Mouse (Mus musculus) erythroid progenitor cell, adult 5-6 weeks (primary cell): Measurements from ENCODE around the gene Zfp664. TPM values are rescaled to one million over a fixed set of nuclear protein-coding genes. Genes with fewer than 3 reads are reported as not detected.

ENCODE experiments used
- total RNA-seq, 2 experiments: library from RNA; stranded (forward) in 1 of 2; stranded (reverse) in 1 of 2; fragments of 150-400 nt in 1 of 2; fragments of 186-747, 209-891 nt in 1 of 2; gene quantifications; 2 replicates each; pipeline versions ENCODE4 v1.2.3 to v1.2.4; 2015 to 2017; ENCODE audit warnings: low replicate concordance in 2 of 2

Zfp664 gene
- total RNA-seq, 2 experiments from 2014 or later = 4.2 to 7.3 TPM

Other genes starting within 250 kb of the Zfp664 start
- 3.8 and 7.2 TPM in 2 replicates for gene Atp6v0a2, start 234.1 kb upstream of the Zfp664 start, total RNA-seq (2015; ENCODE audit: low replicate concordance)
- gene Atp6v0a2, start 234.1 kb upstream of the Zfp664 start, total RNA-seq (2017; ENCODE audit: low replicate concordance) = 7.6 and 8.5 TPM in 2 replicates
- under 0.01 TPM in 1 of 2 replicates, not detected in the other for gene Dnah10, start 137.6 kb upstream of the Zfp664 start, total RNA-seq (2015; ENCODE audit: low replicate concordance)
- gene Dnah10, start 137.6 kb upstream of the Zfp664 start, total RNA-seq (2017; ENCODE audit: low replicate concordance) = not detected in 2 replicates
- gene Ccdc92, start 267 bp upstream of the Zfp664 start, total RNA-seq (2015; ENCODE audit: low replicate concordance) = 1.3 TPM in 1 of 2 replicates, not detected in the other
- gene Ccdc92, start 267 bp upstream of the Zfp664 start, total RNA-seq (2017; ENCODE audit: low replicate concordance) = 0.68 and 1.8 TPM in 2 replicates
- gene Rflna, start 140.5 kb downstream of the Zfp664 start, total RNA-seq (2015; ENCODE audit: low replicate concordance) = not detected in 2 replicates
- not detected in 2 replicates for gene Rflna, start 140.5 kb downstream of the Zfp664 start, total RNA-seq (2017; ENCODE audit: low replicate concordance)